9 mouse cellular contexts compared by ENCODE assay signal in genomic region chr9:63142335-63143036, GRCm38 (mm10). TPM values are rescaled to one million over a fixed set of nuclear protein-coding genes. Genes with fewer than 3 reads are reported as not detected.
A peak's percentile ranks its signal among the peaks of the same experiment; 100 is the strongest.
DNase-seq lines count a peak whose midpoint lies in the region; ATAC-seq and TF ChIP-seq lines count a peak whose summit lies in the region.
"Had no signal": no experiment of that assay in that cellular context is flagged by ENCODE, and none has a peak within 500 bp of the region (broad histone marks: within the 10 kb centered on the region; RNA-seq: fewer than 3 reads in every experiment).

No protein-coding gene starts in this region.

- no peak for TF ChIP-seq EP300 in stomach, postnatal 0 days (optimal IDR thresholded peaks at IDR 0.05)

- intact Hi-C loops in heart, postnatal 10 days (cut with DNase I), result no loop called here

- peak overlapping the region; percentile 20; the same call in 1 of the 2 replicates for H3K4me2 ChIP-seq in stomach, embryonic 15.5 days
- no peak overlapping the region for H3K4me2 ChIP-seq in stomach, postnatal 0 days (replicated peaks; ENCODE audit: low read depth)
- H3K4me2 ChIP-seq in intestine, embryonic 15.5 days (replicated peaks), result peak overlapping the region; percentile 25; the same call in 1 of the 2 replicates
- peak overlapping the region; percentile 61 for H3K4me2 ChIP-seq in neural tube, embryonic 13.5 days

- H3K36me3 ChIP-seq in stomach, embryonic 15.5 days, result no peaks in the 10 kb centered on the region
- no peaks in the 10 kb centered on the region for H3K36me3 ChIP-seq in stomach, postnatal 0 days (ENCODE audit: control insufficient read depth, insufficient read depth, low read length)
- no peaks in the 10 kb centered on the region for H3K36me3 ChIP-seq in intestine, embryonic 15.5 days
- no peaks in the 10 kb centered on the region for H3K36me3 ChIP-seq in neural tube, embryonic 13.5 days

- H3K4me1 ChIP-seq in stomach, embryonic 15.5 days, result peaks cover 51% of the 10 kb centered on the region
- peaks cover 3% of the 10 kb centered on the region; the same call in 1 of the 2 replicates for H3K4me1 ChIP-seq in stomach, postnatal 0 days (replicated peaks; ENCODE audit: control insufficient read depth, insufficient read depth)
- H3K4me1 ChIP-seq in intestine, embryonic 15.5 days (replicated peaks), result peaks cover 58% of the 10 kb centered on the region
- peaks cover 92% of the 10 kb centered on the region for H3K4me1 ChIP-seq in neural tube, embryonic 13.5 days (replicated peaks)

- no peaks in the 10 kb centered on the region for H3K9me3 ChIP-seq in stomach, embryonic 15.5 days
- H3K9me3 ChIP-seq in stomach, postnatal 0 days (ENCODE audit: control insufficient read depth, low read length), result no peaks in the 10 kb centered on the region
- H3K9me3 ChIP-seq in intestine, embryonic 15.5 days, result no peaks in the 10 kb centered on the region
- no peaks in the 10 kb centered on the region for H3K9me3 ChIP-seq in neural tube, embryonic 13.5 days

- peaks cover 98% of the 10 kb centered on the region for H3K27me3 ChIP-seq in stomach, embryonic 15.5 days (replicated peaks)
- peaks cover 76% of the 10 kb centered on the region for H3K27me3 ChIP-seq in stomach, postnatal 0 days (ENCODE audit: control insufficient read depth, insufficient read depth, low read length)
- peaks cover 99% of the 10 kb centered on the region for H3K27me3 ChIP-seq in intestine, embryonic 15.5 days (replicated peaks)
- H3K27me3 ChIP-seq in neural tube, embryonic 13.5 days, result peaks cover 99% of the 10 kb centered on the region

- no peak overlapping the region for H3K9ac ChIP-seq in stomach, embryonic 15.5 days
- H3K9ac ChIP-seq in stomach, postnatal 0 days (ENCODE audit: low read length), result no peak overlapping the region
- H3K9ac ChIP-seq in intestine, embryonic 15.5 days, result no peak overlapping the region
- H3K9ac ChIP-seq in neural tube, embryonic 13.5 days, result peak overlapping the region; percentile 74

- no peak overlapping the region for H3K27ac ChIP-seq in stomach, embryonic 15.5 days
- H3K27ac ChIP-seq in stomach, postnatal 0 days (replicated peaks), result no peak overlapping the region
- H3K27ac ChIP-seq in intestine, embryonic 15.5 days, result no peak overlapping the region
- H3K27ac ChIP-seq in neural tube, embryonic 13.5 days (replicated peaks), result peak overlapping the region; percentile 93

- 2% methylated on average over 42 of the region's 42 CpGs for WGBS in stomach, embryonic 15.5 days
- 3% methylated on average over 42 of the region's 42 CpGs for WGBS in stomach, postnatal 0 days
- WGBS in intestine, embryonic 15.5 days, result under 1% methylated on average over 42 of the region's 42 CpGs
- WGBS in neural tube, embryonic 13.5 days, result under 1% methylated on average over 42 of the region's 42 CpGs

- H3K4me3 ChIP-seq in stomach, embryonic 15.5 days (replicated peaks), result no peak overlapping the region; the same call in 1 of the 2 replicates
- no peak overlapping the region for H3K4me3 ChIP-seq in stomach, postnatal 0 days (ENCODE audit: low read depth, low read length)
- H3K4me3 ChIP-seq in intestine, embryonic 15.5 days (replicated peaks), result no peak overlapping the region
- H3K4me3 ChIP-seq in neural tube, embryonic 13.5 days, result peak overlapping the region; percentile 51

- TF ChIP-seq CTCF in stomach, postnatal 0 days (IDR thresholded peaks at IDR 0.05; ENCODE audit: low read depth), result no peak

- DNase-seq in heart, adult 11 months, result peak; percentile 88
- DNase-seq in heart, postnatal 10 days, result no peak
- DNase-seq in stomach, postnatal 0 days (ENCODE audit: low spot score), result no peak
- DNase-seq in left cerebral cortex, adult 11 months (ENCODE audit: low spot score), result no peak
- no peak for DNase-seq in urinary bladder, adult 2 months (ENCODE audit: low spot score)
- DNase-seq: lung, postnatal 4 days had no signal

- ATAC-seq in stomach, embryonic 15.5 days (ENCODE audit: insufficient read depth, low FRiP score, low read depth), result no peak
- ATAC-seq in stomach, postnatal 0 days (ENCODE audit: low FRiP score, low TSS enrichment), result no peak
- ATAC-seq in intestine, embryonic 15.5 days, result no peak
- ATAC-seq in neural tube, embryonic 13.5 days (ENCODE audit: low read depth), result no peak

RNA-seq across cellular contexts. Expression of gene Skor1, which starts 6.3 kb away (rescaled TPM):
- under 1 TPM; 0.07 to 0.22 TPM for total RNA-seq in heart, postnatal 10 days (2021)
- polyA plus RNA-seq in stomach, embryonic 15.5 days (2015; fragmentation: Nextera tagmentation; extraction: Ambion mirVana), result 0.05 TPM in 1 of 2 replicates, not detected in the other
- polyA plus RNA-seq in stomach, postnatal 0 days (2015; fragmentation: Nextera tagmentation; extraction: Ambion mirVana), result not detected in 2 replicates
- not detected in 2 replicates for polyA plus RNA-seq in intestine, embryonic 15.5 days (2015; fragmentation: Nextera tagmentation; extraction: Ambion mirVana)
- 25.4 and 27.9 TPM in 2 replicates for polyA plus RNA-seq in neural tube, embryonic 13.5 days (2015; fragmentation: Nextera tagmentation; extraction: Ambion mirVana)
- 0.06 and 0.07 TPM in 2 replicates for polyA plus RNA-seq in urinary bladder, adult 2 months (2012; rRNA removed)

Comparison
In these comparisons a context has a peak if more than half of its experiments do, and no peak if none do; other contexts are left out.
1. RNA of gene Skor1, which starts 6.3 kb away (polyA plus RNA-seq): 25.4 to 27.9 TPM in neural tube, embryonic 13.5 days; 0.06 to 0.07 TPM in urinary bladder, adult 2 months, 0.05 TPM in stomach, embryonic 15.5 days, not detected in stomach, postnatal 0 days and not detected in intestine, embryonic 15.5 days; every median in the first group is over 10 times any median in the second.